Mouse (Mus musculus) cerebral cortex, adult 2 months (tissue): ENCODE data around the gene Zbtb49.

Experiments
- WGBS: fragments of 180-500 bp; shearing (Covaris S2); methylation state at CpG from one replicate; pipeline ENCODE4 v1.1.7; 2018; 5-methylcytosine and 5-hydroxymethylcytosine counted together

Zbtb49 gene

GRCm38 (mm10) chr5:38220328-38220912, at the start of gene Zbtb49, which contains the start of gene Lyar:
Zbtb49 (minus strand) TSS chr5:38220457.
Lyar (plus strand) TSS chr5:38220470.
- WGBS, result under 1% methylated on average over 55 of the region's 55 CpGs

DNA sequence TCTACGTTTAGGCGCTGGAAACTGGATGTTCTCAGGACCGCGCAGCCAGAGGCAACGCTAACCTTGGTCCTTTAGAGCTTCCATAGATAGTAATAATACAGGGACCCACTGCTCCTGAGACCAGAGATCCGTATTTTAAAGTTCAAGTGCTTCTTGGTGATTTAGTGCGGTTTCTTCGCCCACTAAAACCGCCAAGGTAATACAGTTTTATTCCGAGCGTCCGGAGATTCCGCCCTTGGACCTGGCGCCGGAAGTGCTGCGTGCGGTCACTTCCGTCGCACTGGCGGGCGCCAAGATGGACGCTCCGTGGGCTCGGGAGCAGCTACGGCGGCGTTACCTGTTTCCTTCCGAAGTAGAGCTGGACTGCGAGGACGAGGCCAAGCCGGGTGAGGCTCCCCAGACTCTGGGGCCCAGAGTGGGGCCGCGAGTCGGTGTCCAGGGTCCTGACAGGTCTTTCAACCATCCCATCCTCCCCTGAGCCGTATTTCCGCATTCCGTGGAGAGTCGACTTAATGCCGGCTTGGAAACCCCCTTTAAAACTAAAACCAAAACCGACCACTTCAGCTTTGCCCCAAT, 39.9 kb upstream of the Zbtb49 start, which contains the start of gene Tmem128:
TSS of gene Tmem128 (plus strand) at position 79 of the 576 bp plus-strand sequence.
- WGBS, result under 1% methylated on average over 40 of the region's 40 CpGs

DNA sequence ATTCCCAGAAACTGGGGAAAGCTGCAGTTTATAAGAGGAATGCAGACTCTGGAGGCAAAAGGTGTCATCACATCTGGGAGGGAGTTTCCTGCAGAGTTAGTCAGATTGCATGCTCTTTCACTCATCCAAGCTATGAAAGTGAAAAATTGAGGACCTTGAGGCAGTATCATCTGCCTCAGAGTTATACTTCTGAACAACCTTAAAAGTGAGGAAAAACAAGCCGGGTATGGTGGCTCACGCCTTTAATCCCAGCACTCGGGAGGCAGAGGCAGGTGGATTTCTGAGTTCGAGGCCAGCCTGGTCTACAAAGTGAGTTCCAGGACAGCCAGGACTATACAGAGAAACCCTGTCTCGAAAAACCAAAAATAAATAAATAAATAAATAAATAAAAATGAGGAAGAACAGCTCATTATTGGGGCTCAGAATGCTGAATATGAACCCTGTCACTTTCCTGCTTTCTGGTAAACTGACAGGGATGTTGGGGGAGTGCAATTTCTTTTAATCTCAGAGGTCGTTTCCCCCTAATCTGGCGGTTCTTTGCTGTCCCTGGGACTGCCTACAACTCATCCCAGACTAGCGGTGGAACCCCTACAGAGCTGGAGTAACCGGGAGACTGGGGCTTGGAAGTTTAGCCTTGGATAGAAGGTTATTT, 39.3 kb upstream of the Zbtb49 start:
- WGBS, result 36% methylated on average over 9 of the region's 9 CpGs

DNA sequence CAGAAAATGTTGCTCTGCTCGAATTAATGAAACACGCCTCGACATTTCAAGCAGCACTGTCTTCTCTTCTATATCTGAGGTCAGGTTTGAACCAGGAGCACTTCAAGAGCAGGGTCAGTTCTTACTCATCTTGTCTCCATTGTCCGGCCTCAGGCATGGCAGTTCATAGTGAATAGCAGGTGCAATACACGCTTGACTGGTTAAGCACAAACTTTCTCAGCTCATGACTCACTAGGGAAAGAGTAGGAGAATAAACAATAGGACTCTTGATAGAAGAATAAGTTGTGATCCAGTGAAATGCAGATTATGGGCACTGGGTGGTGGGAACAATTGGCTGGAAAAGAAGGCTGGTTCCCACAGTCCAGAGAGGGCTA, 38.5 kb upstream of the Zbtb49 start:
- 71% methylated on average over 5 of the region's 5 CpGs for WGBS

GRCm38 (mm10) chr5:38258034-38258772, 37.9 kb upstream of the Zbtb49 start:
- WGBS, result 59% methylated on average over 8 of the region's 8 CpGs

DNA sequence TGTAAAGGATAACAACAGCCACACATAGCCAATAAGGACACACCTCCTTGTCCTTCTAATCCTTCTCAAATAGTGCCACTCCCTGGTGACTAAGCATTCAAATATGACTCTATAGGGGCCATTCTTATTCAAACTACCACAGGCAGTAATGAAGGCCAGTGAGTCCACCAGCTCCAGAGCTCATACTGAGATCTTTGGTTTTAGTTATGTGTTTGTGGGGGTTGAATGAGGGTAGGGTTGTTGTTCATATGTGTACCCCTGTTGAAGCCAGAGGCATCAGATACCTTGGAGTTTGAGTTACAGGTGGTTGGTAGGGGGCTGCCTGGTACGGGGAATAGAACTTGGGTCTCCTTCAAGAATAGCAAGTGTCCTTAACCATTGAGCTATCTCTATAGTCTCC, 36.3 kb upstream of the Zbtb49 start:
- WGBS, result 88% methylated on average over 1 of the region's 1 CpGs

GRCm38 (mm10) chr5:38255644-38256043, 35.4 kb upstream of the Zbtb49 start:
- WGBS, result 71% methylated on average over 3 of the region's 3 CpGs

GRCm38 (mm10) chr5:38255195-38255594, 34.9 kb upstream of the Zbtb49 start:
- 43% methylated on average over 4 of the region's 4 CpGs for WGBS

DNA sequence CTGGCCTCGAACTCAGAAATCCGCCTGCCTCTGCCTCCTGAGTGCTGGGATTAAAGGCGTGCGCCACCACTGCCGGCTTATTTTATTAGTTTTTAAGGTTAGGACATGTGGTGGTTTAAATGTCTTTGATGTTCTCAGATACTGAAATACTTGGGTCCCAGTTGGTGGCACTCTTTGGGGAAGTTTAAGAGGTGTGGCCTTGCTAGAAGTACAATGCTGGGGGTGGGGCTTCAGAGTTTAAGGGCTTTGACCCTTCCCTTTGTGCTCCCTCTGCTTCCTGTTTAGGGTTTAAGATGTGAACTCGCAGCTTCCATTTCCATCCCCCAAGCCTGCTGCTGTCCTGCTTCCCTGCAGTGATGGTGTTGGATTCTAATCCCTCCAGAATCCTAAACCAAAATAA, 21.7 kb upstream of the Zbtb49 start:
- 84% methylated on average over 6 of the region's 6 CpGs for WGBS

GRCm38 (mm10) chr5:38241473-38241834, 21.2 kb upstream of the Zbtb49 start:
- 78% methylated on average over 3 of the region's 3 CpGs for WGBS

GRCm38 (mm10) chr5:38240727-38241472, 20.6 kb upstream of the Zbtb49 start:
- 70% methylated on average over 5 of the region's 5 CpGs for WGBS

DNA sequence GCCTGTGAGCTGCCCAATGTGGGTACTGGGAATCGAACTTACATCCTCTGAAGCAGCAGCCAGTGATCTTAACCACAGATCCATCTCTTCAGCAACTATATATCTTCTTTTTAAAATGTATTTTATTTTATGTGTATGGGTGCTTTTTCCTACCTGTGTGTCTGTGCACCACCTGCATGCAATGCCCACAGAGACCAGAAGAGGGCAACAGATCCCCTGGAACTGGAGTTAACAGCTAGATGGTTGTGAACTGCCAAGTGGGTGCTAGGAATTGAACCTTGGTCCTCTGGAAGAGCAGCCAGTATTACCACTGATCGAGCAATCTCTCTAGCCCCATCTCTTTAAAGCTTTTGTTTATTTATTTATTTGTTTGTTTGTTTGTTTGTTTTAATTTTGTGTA, 16.4 kb upstream of the Zbtb49 start:
- WGBS, result 96% methylated on average over 2 of the region's 2 CpGs

- 69% methylated on average over 4 of the region's 4 CpGs for WGBS
These were observed 15.2 kb upstream of the Zbtb49 start for GRCm38 (mm10) chr5:38235422-38235821.

DNA sequence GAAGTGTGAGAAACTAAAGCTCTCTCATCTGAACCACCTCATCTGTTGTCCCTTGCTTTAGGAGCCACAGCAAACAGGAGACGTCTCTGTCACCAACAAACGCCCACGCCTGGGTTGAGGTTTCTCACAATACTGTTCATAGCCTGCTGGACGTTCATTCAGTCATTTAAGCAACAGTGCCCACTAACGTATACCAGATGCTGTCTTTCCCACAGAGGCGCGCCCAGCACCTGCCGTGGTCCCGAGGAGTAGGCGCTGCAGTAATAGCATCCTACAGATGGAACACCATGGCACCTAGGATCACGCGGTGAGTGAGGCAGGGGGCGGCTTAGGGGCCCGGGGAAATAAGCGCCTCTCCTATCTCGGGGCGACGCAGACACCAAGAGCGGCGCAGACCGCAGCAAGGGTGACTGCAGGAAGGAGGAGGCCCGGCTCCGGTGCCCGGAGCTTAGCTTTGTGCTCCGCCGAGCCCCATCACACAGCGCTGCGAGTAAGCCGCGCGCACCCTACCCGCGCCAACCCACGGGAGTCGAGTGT, 418 bp downstream of the Zbtb49 start:
- under 1% methylated on average over 35 of the region's 35 CpGs for WGBS

- 69% methylated on average over 6 of the region's 6 CpGs for WGBS
These were observed 7.2 kb downstream of the Zbtb49 start for GRCm38 (mm10) chr5:38213009-38213408.

DNA sequence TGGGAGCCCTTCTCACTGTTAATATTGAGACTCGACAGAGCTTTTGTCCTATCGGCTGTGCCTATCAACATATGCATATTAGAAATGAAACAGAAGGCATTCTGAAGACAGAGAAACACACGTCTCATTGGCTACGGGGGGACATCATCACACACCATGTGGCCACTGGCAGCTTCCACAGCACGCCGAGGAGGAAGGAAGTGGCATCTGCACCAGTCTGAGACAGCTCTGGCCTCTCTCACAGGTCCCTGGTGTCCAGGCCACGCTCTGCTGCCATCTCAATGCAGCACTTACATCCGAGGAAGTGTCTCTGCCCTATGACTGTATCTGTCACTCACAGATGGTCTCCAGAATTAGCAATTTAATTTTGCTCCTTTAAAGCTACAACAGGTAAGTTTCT, 8.6 kb downstream of the Zbtb49 start:
- WGBS, result 79% methylated on average over 8 of the region's 8 CpGs

GRCm38 (mm10) chr5:38208985-38209384, 11.3 kb downstream of the Zbtb49 start:
- WGBS, result 60% methylated on average over 8 of the region's 8 CpGs

DNA sequence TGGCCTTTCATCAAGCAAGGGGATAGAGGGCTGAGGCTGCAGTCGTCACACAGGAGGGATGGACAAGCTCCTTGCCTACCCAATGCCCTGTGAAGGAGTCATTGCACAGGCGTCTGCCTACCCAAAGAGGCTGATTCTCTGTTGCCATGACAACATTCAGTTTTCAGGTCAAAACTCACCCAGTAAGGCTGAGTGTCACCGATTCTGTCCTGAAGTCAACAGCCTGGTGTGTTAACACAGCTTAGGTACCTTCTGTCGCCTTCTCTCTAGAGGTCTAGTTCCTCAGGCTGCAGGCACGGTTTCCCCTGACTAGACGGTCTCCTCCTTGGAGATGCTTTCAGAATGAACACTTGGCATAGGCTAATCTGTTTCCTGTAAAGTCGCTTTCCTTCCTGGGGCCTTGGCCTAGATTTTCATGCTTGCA, 14.9 kb downstream of the Zbtb49 start:
- WGBS, result 44% methylated on average over 7 of the region's 7 CpGs

DNA sequence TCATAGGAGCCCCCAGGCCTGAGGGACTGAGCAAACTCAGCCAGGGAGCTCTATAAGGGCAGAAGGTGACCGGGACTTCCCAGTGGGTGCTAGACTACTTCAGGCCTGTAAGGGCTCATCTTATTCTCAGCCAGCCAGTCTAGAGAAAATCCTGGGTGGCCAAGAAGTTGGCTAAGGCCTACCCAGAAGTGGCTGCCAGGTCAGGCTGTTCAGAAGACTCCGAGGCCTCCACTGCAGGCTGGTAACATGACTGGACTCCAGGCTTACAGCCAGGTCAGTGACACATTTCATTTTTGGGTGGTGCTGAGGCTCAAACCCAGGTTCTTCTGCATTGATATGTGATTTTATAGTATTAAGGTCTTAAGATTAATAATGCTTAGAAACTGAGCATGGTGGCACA, 20.6 kb downstream of the Zbtb49 start:
- 88% methylated on average over 2 of the region's 2 CpGs for WGBS

GRCm38 (mm10) chr5:38197482-38197823, 22.8 kb downstream of the Zbtb49 start:
- 9% methylated on average over 7 of the region's 7 CpGs for WGBS

GRCm38 (mm10) chr5:38196821-38197481, 23.3 kb downstream of the Zbtb49 start:
- 76% methylated on average over 5 of the region's 5 CpGs for WGBS
